Mouse (Mus musculus): Measurements from ENCODE around the gene Noto. TPM values are rescaled to one million over a fixed set of nuclear protein-coding genes. Genes with fewer than 3 reads are reported as not detected.

Gene Noto
- not detected in 2 replicates for polyA plus RNA-seq (2016; fragmentation: Nextera tagmentation; extraction: Ambion mirVana)

DNA sequence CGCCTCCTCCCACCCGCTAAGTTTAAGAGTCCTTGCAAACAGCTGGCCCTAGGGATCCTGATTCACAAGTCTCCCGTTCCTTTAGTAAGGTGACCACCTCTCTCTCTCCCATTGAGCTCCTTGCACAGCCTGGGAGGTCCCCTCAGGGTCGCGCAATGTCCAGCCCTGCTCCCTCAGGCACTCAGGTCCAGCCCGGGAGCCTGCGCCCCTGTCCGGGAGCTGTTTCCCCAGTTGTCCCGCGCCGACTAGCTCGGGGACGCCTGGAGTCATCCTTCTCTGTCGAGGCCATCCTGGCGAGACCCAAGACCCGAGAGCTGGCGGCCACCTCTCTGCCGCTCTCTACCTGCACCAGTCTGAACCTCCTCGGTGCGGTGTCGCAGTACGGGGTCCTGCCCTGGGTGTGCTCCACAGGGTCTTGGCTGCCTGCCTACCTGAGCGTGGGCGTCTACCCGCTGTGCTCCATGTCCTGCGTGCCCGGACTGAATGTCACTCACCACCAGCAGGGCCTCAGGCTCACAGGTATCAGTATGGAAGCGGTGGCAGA is at the start of gene Noto:
Gene Noto, plus strand, starts transcription at position 51 of the 544 bp plus-strand sequence.
- Histone ChIP-seq H3K9ac (no peak within 1 kb of the TSS), H3K4me1 (0 out of 2 replicates have a peak, but pooled peaks cover 4% of the 10 kb centered on the region), H3K4me2 (replicated peaks) (0 out of 2 replicates have a peak within 1 kb of the TSS, but pooled peaks have one; percentile 8), H3K9me3 (no peaks in the 10 kb centered on the region), H3K36me3 (no peaks in the 10 kb centered on the region), H3K27me3 (replicated peaks) (peaks cover 23% of the 10 kb centered on the region; the same call in 1 of the 2 replicates), H3K27ac (no peak within 1 kb of the TSS), H3K4me3 (no peak within 1 kb of the TSS)
- WGBS: 11% methylated on average over 28 of the region's 28 CpGs
- no peak for ATAC-seq (ENCODE audit: low FRiP score, low read depth)

DNA sequence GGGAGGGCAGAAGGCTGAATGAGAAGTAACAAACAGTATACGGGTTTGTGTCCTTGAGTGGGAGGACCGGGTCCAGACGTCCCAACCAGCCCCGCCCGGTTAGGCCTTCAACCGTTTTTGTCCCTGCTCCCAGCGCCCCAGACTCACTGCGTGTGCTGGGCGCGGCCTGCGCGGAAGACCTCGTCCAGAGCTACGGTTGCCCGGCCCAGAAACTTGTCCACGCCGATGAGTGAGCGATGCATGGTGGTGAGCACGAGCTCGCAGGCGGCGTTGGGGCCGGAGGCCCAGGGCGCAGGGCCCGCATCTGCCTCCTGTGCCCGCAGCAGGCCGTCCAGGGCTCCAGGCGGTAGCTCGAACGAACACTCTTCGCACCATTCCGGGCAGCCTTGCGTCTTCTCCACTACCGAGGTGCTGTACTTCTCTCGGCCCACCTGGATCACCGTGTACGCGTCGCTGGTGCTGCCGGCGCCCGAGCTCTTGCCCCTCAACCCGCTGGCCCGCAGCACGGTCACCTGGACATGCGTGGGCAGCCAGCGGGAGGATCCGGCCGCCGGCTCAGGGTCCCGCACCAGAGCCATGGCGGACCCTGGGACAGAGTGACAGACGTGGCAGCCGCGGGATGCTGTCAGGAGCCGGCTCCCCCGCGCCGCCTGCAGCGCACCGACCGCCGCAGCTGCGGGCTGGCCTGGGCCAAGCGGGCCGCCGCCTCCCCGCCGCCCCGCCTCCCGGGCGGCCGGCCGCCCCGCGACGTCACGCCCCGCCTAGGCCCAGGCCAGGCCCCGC is 49.5 kb upstream of the Noto start, which contains the start of gene Rab11fip5:
Gene Rab11fip5, minus strand, starts transcription at position 684 of the 783 bp plus-strand sequence.
- no peak within 1 kb of the TSS; the same call in none of the 2 replicates for H3K27ac ChIP-seq
- 0 out of 2 replicates have a peak, but pooled peaks cover 4% of the 10 kb centered on the region for H3K27me3 ChIP-seq (replicated peaks)
- H3K9me3 ChIP-seq: no peaks in the 10 kb centered on the region
- peak within 1 kb of the TSS; percentile 90 for H3K4me2 ChIP-seq (replicated peaks)
- 1% methylated on average over 72 of the region's 80 CpGs for WGBS
- H3K9ac ChIP-seq: peak within 1 kb of the TSS; percentile 82
- H3K4me1 ChIP-seq: peaks cover 13% of the 10 kb centered on the region; the same call in 1 of the 2 replicates
- H3K36me3 ChIP-seq: no peaks in the 10 kb centered on the region
- peak within 1 kb of the TSS; percentile 74 for H3K4me3 ChIP-seq
- ATAC-seq (ENCODE audit: low FRiP score, low read depth): peak; percentile 52

DNA sequence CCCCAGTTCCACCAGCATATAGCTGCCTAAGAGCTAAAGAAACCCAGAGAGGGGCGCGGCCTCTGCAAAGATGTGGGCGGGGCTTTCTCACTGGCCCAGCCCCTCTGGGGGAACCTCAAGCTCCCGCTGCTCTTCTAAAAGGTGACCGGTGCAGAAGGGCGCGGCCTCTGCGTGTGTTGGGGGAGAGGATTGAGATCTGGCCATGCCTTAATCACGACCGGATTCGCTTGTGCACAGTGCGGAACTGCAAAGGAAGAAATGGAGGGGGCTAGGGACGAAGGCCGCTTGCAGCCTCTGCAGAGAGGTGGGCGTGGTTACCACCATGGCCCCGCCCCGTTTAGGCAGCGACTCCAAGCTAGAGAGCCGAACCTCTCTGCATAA is 49.0 kb upstream of the Noto start:
- 0 out of 2 replicates have a peak, but pooled peaks cover 4% of the 10 kb centered on the region for H3K27me3 ChIP-seq (replicated peaks)
- peaks cover 7% of the 10 kb centered on the region; the same call in 1 of the 2 replicates for H3K4me1 ChIP-seq
- H3K27ac ChIP-seq: no peak overlapping the region; the same call in 1 of the 2 replicates
- ATAC-seq (ENCODE audit: low FRiP score, low read depth): peak; percentile 98
- peak overlapping the region; percentile 90 for H3K4me2 ChIP-seq (replicated peaks)
- H3K36me3 ChIP-seq: no peaks in the 10 kb centered on the region
- WGBS: 0% methylated on average over 19 of the region's 19 CpGs
- H3K9me3 ChIP-seq: no peaks in the 10 kb centered on the region
- peak overlapping the region; percentile 82; the same call in 1 of the 2 replicates for H3K9ac ChIP-seq
- peak overlapping the region; percentile 74 for H3K4me3 ChIP-seq

DNA sequence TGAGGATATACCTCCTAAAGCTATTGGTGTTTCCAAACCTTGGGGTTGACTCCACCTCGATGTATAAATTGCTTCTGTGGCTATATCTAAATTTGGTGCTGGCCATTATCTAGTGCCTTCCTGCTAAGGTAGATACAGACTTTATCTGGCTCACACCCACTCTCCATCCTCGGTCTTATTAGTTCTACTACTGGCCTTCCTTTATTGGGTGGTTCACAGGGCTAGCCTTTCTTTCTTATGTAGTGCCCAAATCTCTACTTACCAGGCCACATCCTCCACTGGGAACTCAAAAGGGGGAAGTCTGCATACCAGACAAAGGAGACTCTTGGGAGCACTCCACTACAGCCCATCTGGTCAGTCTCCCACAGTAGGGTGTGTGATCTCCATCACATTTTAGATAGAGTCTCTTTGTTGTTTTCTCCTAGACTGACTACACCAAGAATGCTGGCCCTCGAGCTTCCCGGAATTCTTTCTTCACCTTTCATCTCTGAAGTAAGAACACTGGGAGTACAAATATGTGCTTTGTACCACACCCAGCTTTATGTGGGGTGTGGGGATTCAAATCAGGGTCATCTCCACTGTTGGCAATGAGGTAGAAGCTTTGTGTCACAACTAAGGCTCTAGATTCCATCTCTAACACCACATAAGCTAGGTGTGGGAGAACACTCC is 46.5 kb upstream of the Noto start:
- H3K27ac ChIP-seq: no peak overlapping the region
- H3K9me3 ChIP-seq: no peaks in the 10 kb centered on the region
- H3K4me3 ChIP-seq: no peak overlapping the region
- no peaks in the 10 kb centered on the region for H3K36me3 ChIP-seq
- H3K9ac ChIP-seq: no peak overlapping the region
- H3K27me3 ChIP-seq (replicated peaks): 0 out of 2 replicates have a peak, but pooled peaks cover 4% of the 10 kb centered on the region
- no peak for ATAC-seq (ENCODE audit: low FRiP score, low read depth)
- 62% methylated on average over 4 of the region's 4 CpGs for WGBS
- peaks cover 19% of the 10 kb centered on the region for H3K4me1 ChIP-seq
- H3K4me2 ChIP-seq (replicated peaks): no peak overlapping the region

DNA sequence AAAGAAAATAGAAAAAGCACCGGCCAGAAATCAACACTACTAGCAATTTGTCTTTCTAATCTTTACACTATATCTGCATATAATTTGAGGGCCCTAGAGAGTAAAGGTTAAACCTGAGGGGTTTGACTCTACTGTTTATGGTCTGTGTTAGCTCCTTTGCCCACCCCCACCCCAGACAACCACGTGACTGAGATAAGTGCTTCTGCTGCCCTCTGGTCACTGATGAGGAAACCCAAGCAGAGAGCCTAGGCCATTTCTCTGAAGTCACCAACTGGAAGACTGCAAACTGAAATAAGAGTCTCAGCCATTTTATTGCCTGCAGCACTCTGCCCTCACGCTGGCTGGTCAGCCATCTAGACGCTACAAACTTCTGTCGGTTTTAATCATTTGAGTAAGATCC is 45.8 kb upstream of the Noto start:
- 45% methylated on average over 5 of the region's 5 CpGs for WGBS
- Histone ChIP-seq H3K4me3 (no peak overlapping the region), H3K4me1 (peaks cover 19% of the 10 kb centered on the region), H3K27ac (no peak overlapping the region), H3K9me3 (no peaks in the 10 kb centered on the region), H3K27me3 (replicated peaks) (0 out of 2 replicates have a peak, but pooled peaks cover 4% of the 10 kb centered on the region), H3K36me3 (no peaks in the 10 kb centered on the region), H3K9ac (no peak overlapping the region), H3K4me2 (replicated peaks) (no peak overlapping the region)
- ATAC-seq (ENCODE audit: low FRiP score, low read depth): no peak

DNA sequence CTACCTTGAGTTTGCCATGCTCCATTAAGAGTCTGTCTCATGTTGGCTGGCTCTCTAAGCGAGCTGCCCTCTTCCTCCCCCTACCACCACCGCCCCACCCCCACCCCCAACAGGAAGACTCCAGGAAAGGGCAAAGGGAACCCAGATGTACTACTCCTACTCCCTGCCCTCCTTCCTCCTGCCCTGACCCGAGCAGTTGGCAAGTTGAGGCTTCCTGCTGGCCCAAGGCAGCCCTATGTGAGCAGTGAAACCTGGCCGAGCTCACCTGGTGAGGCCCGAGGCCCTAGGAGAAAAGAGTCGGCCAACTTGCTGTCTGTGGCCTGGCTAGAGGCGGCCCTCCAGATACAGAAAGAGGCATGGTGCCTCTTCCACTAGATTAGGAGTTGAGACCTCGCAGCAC is 45.1 kb upstream of the Noto start:
- no peaks in the 10 kb centered on the region for H3K9me3 ChIP-seq
- no peak overlapping the region for H3K9ac ChIP-seq
- H3K4me1 ChIP-seq: peaks cover 16% of the 10 kb centered on the region
- no peak overlapping the region for H3K4me2 ChIP-seq (replicated peaks)
- WGBS: 62% methylated on average over 8 of the region's 8 CpGs
- H3K27me3 ChIP-seq (replicated peaks): 0 out of 2 replicates have a peak, but pooled peaks cover 4% of the 10 kb centered on the region
- no peak overlapping the region for H3K27ac ChIP-seq
- no peak for ATAC-seq (ENCODE audit: low FRiP score, low read depth)
- H3K36me3 ChIP-seq: no peaks in the 10 kb centered on the region
- no peak overlapping the region for H3K4me3 ChIP-seq

DNA sequence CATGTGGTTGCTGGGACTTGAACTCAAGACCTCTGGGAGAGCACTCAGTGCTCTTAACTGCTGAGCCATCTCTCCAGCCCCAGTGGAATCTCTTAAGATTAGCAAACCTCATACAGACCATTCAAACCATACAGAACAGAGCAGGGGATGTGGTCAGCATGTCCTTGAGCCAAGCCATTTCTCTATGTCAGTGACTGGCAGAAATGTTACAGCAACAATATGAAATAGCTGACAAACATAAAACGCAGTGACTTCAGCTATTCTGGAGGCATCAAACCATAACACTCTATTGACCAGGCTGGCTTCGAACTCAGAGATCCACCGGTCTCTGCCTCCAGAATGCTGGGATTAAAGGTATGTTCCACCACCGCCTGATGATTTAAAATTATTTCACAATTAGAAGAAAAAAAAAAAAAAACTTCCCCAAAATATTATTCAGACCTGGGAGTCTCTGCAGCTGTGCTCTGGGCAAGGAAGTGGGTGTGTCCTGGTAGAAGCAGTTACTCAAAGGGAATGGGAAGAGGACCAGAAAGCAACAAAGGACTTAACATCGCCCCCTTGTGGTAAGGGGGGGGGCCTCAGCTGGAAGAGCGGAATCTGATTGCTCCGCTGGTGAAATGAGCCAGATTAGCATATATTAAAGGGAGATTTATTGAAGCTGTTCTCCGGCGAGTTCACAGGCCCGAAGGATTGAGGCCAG is 43.3 kb upstream of the Noto start:
- ATAC-seq (ENCODE audit: low FRiP score, low read depth): peak; percentile 75

DNA sequence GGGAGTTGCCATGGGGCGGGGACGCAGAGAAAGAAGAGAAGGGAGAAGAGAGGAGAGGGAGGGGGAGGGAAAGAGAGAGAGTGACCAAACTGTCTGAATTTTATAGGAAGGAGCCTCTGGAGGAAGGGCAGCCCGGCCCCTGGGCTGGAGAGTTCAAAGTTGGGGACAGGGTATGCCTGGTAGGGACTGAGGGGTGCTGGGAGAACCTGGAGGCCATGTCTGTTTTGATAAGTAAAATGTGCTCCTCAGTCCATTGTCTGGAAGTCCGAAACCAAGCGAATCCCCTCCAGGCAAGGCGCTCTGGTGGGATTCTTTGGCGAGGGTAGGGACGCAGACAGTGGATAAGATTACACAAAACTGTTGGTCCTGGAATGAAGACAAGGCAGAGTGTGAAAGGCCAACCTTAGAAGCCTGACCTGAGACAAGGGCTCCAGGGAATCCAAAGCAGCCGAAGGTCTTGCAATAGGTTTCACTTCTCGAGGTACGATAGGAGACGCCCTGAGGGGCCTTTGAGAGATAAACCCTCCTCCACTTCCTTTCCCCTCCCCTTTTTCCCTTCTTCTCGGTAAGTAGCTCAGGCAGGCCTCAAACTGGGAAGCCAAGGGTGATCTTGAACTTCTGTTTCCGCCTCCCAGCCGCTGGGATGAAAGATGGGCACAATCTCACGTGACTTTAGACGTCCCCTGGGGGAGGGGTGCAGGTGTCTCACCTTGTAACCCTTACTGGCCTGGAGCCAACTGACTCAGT is 42.6 kb upstream of the Noto start:
- H3K4me2 ChIP-seq (replicated peaks): peak overlapping the region; percentile 47
- H3K36me3 ChIP-seq: no peaks in the 10 kb centered on the region
- peaks cover 12% of the 10 kb centered on the region; the same call in 1 of the 2 replicates for H3K4me1 ChIP-seq
- no peak overlapping the region for H3K4me3 ChIP-seq
- ATAC-seq (ENCODE audit: low FRiP score, low read depth): peak; percentile 42
- no peaks in the 10 kb centered on the region for H3K9me3 ChIP-seq
- WGBS: 19% methylated on average over 17 of the region's 17 CpGs
- H3K9ac ChIP-seq: no peak overlapping the region
- H3K27ac ChIP-seq: no peak overlapping the region
- H3K27me3 ChIP-seq (replicated peaks): 0 out of 2 replicates have a peak, but pooled peaks cover 4% of the 10 kb centered on the region

More for the DNA sequence above, 43.3 kb upstream of the Noto start:
- Histone ChIP-seq H3K27me3 (replicated peaks) (0 out of 2 replicates have a peak, but pooled peaks cover 4% of the 10 kb centered on the region), H3K36me3 (no peaks in the 10 kb centered on the region), H3K4me3 (no peak overlapping the region), H3K9ac (no peak overlapping the region), H3K4me1 (peaks cover 12% of the 10 kb centered on the region; the same call in 1 of the 2 replicates), H3K9me3 (no peaks in the 10 kb centered on the region), H3K27ac (no peak overlapping the region), H3K4me2 (replicated peaks) (peak overlapping the region; percentile 47)
- 28% methylated on average over 10 of the region's 10 CpGs for WGBS

DNA sequence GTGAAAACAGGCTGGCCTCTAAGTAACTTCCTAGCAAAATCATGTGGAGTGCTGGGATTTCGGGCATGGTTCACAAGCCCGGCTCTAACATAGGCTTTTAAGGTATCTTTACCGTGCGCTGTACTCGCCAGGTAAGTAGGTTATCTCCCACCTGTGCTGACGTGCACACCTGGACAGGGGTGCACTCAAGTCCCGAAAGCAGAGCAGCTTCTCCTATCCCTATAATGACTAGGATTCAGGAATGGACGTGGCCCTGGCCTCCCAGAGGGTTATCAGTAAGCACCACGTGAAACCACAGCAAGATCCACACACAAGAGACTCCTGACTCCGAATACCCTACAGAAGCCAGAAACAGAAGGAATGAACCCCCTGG is 42.1 kb upstream of the Noto start:
- H3K4me1 ChIP-seq: peaks cover 12% of the 10 kb centered on the region; the same call in 1 of the 2 replicates
- no peaks in the 10 kb centered on the region for H3K9me3 ChIP-seq
- H3K4me3 ChIP-seq: no peak overlapping the region
- H3K27ac ChIP-seq: no peak overlapping the region
- H3K36me3 ChIP-seq: no peaks in the 10 kb centered on the region
- no peak overlapping the region for H3K4me2 ChIP-seq (replicated peaks)
- H3K9ac ChIP-seq: no peak overlapping the region
- 0 out of 2 replicates have a peak, but pooled peaks cover 4% of the 10 kb centered on the region for H3K27me3 ChIP-seq (replicated peaks)
- no peak for ATAC-seq (ENCODE audit: low FRiP score, low read depth)
- 80% methylated on average over 10 of the region's 10 CpGs for WGBS

DNA sequence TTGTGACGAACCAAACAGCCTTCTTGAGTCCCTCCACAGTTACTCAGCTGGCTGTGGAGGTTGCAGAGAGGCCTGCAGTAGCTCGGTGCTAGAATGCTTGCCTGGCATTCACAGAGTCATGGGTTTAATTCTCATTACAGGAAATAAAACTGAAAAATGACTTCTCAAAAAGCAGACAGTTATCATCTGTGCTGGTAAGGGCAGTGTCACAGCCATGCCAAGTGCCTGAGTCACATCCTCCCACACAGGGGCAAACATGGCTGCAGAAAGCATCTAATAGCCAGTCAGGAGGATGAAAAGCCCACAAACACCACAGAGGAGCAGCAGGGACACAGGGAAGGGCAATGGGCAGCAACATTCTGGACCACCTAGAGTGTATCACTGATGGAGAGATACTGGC is 40.9 kb upstream of the Noto start:
- no peak overlapping the region for H3K4me3 ChIP-seq
- peaks cover 12% of the 10 kb centered on the region; the same call in 1 of the 2 replicates for H3K4me1 ChIP-seq
- no peak overlapping the region for H3K9ac ChIP-seq
- H3K4me2 ChIP-seq (replicated peaks): no peak overlapping the region
- H3K27ac ChIP-seq: no peak overlapping the region
- H3K9me3 ChIP-seq: no peaks in the 10 kb centered on the region
- H3K36me3 ChIP-seq: no peaks in the 10 kb centered on the region
- ATAC-seq (ENCODE audit: low FRiP score, low read depth): no peak
- H3K27me3 ChIP-seq (replicated peaks): 0 out of 2 replicates have a peak, but pooled peaks cover 4% of the 10 kb centered on the region
- 89% methylated on average over 2 of the region's 2 CpGs for WGBS

DNA sequence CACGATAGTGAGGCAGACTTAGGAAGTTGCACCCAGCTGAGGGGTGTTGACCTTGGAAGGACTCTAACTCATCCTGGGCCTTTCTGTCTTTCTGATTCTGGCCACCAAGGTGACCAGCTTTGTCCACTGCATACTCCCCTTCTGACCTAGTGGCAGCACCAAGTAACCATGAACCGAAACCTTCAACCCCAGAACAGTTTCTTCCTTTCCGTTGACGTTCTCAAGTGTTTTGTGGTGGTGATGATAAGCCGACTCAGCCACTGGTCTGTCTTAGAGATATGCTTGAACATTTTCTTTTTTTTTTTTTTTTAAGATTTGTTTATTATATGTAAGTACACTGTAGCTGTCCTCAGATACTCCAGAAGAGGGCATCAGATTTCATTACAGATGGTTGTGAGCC is 35.1 kb upstream of the Noto start:
- H3K36me3 ChIP-seq: no peaks in the 10 kb centered on the region
- no peak overlapping the region for H3K4me2 ChIP-seq (replicated peaks)
- H3K9me3 ChIP-seq: no peaks in the 10 kb centered on the region
- H3K9ac ChIP-seq: no peak overlapping the region
- no peaks in the 10 kb centered on the region for H3K27me3 ChIP-seq (replicated peaks)
- no peak overlapping the region for H3K4me3 ChIP-seq
- WGBS: 77% methylated on average over 5 of the region's 5 CpGs
- H3K27ac ChIP-seq: no peak overlapping the region
- H3K4me1 ChIP-seq: no peaks in the 10 kb centered on the region
- no peak for ATAC-seq (ENCODE audit: low FRiP score, low read depth)
